Mouse (Mus musculus): ENCODE measurements around the gene Pnkd.
A peak's percentile ranks its signal among the peaks of the same experiment; 100 is the strongest.

DNA sequence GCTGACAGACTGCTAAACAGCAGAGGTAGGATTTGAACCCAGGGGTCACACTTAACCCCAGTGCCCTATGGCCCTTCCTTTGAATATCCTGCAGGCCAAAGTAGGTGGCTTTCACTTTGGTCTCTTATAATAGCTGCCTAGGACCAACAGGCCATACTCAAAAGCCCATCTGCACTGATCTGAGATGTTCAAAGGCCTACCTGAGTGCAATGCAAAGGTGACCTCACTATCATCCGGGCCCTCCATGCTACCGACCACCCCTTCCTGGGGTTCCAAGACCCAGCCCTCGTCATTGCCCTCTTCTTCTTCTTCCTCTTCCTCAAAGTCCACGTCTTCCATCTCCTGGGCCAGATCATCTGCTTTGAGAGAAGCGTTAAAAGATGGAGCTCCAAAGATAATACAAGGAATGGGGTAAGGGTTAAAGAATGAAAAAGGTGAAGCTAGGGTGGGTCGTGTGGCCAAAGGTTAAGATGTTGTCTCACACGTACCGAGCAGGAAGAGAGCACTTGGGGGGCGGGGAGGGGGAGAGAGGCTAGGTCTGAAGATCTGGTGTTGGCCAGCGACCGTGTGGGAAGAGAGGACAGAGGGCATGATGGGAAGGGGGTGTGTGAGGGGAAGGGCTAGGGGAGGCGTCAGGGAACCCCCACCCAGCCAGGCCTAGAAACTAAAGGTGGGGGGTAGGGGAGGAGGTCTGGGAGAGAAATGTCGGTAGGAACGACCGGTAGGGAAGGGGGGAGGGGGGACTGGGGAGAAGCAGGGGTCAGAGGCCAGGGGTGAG lies 855 bp upstream of the Pnkd start:
- no peak for TF ChIP-seq CTCF (IDR thresholded peaks at IDR 0.05; ENCODE audit: low read depth, low read length)
- 0 out of 2 replicates have a peak, but pooled peaks have one; percentile 13 for TF ChIP-seq EP300 (IDR thresholded peaks at IDR 0.05; ENCODE audit: insufficient read depth, low read depth, low read length)
- no peak for TF ChIP-seq POLR2A (IDR thresholded peaks at IDR 0.05; ENCODE audit: insufficient read depth, low read length)

All from ES-Bruce4 (cell line).